Mouse (Mus musculus): ENCODE data around the gene Soga1.
A peak's percentile ranks its signal among the peaks of the same experiment; 100 is the strongest.

Soga1 gene

GRCm38 (mm10) chr2:156996576-156996975, 82.5 kb downstream of the Soga1 start:
- DNase-seq (ENCODE audit: low read depth in 2 of 2, low spot score in 2 of 2), result peak; percentile 25 to 45

- peak; percentile 96 for DNase-seq (ENCODE audit: low read depth in 2 of 2, low spot score in 2 of 2)
Measured at GRCm38 (mm10) chr2:156991470-156992319, 87.4 kb downstream of the Soga1 start, which contains the start of gene Ndrg3. TSS of gene Ndrg3 (minus strand) at chr2:156992056.

DNA sequence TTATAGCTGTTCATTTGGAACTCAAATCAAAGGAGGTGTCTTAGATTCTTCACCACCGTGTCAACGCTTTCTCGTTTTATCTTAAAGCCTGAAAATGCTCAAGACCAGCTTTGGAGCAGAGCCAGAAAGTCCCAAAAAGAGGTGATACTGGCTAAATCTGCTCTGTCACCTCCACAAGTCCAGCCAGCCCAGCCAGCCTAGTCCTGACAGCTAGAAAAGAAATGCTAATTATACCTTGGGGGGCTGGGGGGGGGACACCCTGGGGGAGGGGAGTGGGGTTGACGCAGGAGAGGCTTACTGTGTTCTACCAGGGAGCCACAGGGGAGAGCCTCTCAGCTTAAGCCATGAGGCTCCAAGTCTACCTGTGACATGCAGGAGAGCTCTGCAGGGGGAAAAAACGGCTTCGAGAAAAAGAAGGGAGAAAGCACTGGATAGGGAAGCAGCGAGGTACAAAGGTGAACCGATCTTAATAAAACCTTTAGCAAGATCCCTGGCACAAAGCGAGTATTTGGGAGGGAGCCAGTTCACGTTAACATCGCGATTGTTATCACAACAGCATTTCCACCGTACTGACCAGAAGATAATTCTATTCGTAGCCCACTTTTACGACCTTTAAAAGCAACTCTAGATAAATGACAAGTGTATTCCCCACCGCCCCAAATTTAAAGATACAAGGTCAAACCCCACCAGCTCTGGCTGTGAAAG, 88.2 kb downstream of the Soga1 start:
- no peak for DNase-seq (ENCODE audit: low read depth in 2 of 2, low spot score in 2 of 2)

DNA sequence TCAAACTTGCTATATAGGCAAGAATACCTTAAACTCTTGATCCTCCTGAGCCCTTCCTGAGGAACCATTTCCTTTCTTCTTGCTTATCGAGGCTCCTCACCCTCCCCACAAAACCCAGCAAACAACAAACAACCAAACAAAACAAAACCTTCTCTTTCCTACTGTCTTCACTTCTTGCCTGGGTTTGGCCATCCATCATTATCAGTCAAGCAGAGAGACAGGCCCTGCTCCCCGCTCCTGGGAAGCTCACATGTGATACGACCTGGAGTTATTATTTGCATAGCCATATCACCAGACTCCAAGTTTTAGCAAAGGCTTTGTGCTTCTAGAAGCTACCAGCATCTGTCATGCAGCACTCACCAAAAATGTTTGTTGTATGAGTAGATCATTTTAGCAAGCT, 91.7 kb downstream of the Soga1 start:
- DNase-seq (ENCODE audit: low read depth in 2 of 2, low spot score in 2 of 2), result no peak

DNA sequence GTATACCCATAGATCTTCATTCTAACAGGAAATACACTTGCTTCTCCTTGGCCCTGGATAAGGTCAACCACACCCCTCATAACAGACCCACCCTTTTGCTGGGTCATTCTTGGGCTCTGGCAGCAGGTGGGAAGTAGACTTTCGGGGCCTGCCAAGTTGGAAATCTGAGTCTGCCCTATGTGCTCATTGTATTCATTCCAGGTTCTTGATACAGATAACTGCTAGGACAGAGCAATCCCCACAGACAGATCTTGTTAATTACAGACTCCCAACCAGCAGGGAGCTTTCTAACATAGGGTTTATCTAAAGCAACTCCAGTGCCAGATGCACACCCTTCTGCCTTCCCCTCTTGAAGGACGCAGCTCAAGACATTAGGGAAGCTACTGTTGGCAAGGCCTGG, 96.2 kb downstream of the Soga1 start:
- no peak for DNase-seq (ENCODE audit: low read depth in 2 of 2, low spot score in 2 of 2)

GRCm38 (mm10) chr2:156981291-156981690, 97.8 kb downstream of the Soga1 start:
- no peak for DNase-seq (ENCODE audit: low read depth in 2 of 2, low spot score in 2 of 2)

GRCm38 (mm10) chr2:156980059-156980458, 99.0 kb downstream of the Soga1 start:
- no peak for DNase-seq (ENCODE audit: low read depth in 2 of 2, low spot score in 2 of 2)

DNA sequence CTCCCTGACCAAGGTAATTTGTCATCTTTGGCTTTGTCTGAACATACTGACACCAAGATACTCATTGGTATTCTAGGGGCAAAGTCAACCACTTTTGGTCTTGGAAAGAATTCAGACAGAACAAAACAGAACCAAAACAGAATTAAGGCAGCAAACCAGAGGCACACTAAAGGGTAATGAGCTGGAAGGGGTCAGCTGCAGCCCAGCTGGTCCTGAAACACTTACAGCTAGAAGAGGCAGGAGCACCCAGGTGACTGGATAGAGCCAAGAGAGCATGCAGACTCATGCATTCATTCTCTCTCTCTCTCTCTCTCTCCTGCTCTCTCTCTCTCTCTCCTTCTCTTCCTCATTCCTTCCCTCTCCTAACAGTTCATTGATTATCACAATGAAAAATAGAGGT, 102.3 kb downstream of the Soga1 start:
- no peak for DNase-seq (ENCODE audit: low read depth in 2 of 2, low spot score in 2 of 2)

GRCm38 (mm10) chr2:156974967-156975366, 104.1 kb downstream of the Soga1 start:
- DNase-seq (ENCODE audit: low read depth in 2 of 2, low spot score in 2 of 2), result peak in 1 of 2 experiments; percentile 8

- no peak for DNase-seq (ENCODE audit: low read depth in 2 of 2, low spot score in 2 of 2)
Measured at GRCm38 (mm10) chr2:156973316-156974100, 105.5 kb downstream of the Soga1 start.

- peak; percentile 8 to 12 for DNase-seq (ENCODE audit: low read depth in 2 of 2, low spot score in 2 of 2)
Measured at GRCm38 (mm10) chr2:156970253-156970652, 108.8 kb downstream of the Soga1 start.

- DNase-seq (ENCODE audit: low read depth in 2 of 2, low spot score in 2 of 2), result no peak
Measured at GRCm38 (mm10) chr2:156968501-156968900, 110.6 kb downstream of the Soga1 start.

DNA sequence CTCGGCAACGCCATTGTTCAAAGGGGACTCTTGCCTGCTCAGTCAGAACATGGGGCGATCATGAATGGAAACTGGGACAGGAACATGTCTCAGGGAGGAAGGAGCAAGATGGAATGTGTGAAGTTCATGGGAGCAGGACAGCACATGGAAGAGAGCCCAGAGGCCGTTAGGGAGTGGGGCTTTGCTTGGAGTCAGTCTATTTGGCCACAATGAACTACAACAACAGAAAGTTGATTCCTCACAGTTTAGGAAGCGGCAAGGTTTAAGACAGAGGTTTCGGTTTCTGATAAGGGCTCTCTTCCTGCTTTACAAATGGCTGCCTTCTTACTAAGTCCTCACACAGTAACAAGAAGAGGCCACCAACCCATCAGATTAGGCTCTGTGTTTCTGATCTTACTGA, 111.7 kb downstream of the Soga1 start:
- no peak for DNase-seq (ENCODE audit: low read depth in 2 of 2, low spot score in 2 of 2)
